Mouse (Mus musculus): Measurements from ENCODE around the gene Rpl9-ps1. TPM values are rescaled to one million over a fixed set of nuclear protein-coding genes. Genes with fewer than 3 reads are reported as not detected.

The Rpl9-ps1 gene
- polyA plus RNA-seq, 1 experiment = not detected

DNA sequence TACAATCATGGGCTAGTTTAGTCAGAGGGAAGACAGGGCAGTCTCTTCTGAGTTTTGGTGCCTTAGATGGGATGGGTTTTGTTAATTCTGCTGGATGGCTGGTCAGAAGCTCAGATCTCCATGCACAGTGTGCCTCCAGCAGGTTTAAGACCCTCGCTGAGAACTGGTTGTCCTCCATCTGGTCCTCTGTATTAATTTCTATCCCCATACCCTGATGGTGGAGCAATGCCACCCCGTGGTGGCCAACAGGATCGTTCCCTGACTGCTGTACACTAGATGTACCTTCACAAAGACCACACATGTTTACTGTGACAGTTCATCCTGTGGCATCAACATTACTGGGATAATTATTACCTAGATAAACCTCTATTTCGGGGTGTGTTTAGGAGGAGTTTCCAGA, 12.7 kb downstream of the Rpl9-ps1 start:
- no peaks in the 10 kb centered on the region for H3K4me1 ChIP-seq (ENCODE audit: control insufficient read depth)
- no peak for TF ChIP-seq GATA1 (IDR thresholded peaks at IDR 0.05; ENCODE audit: low read length)
- no peak overlapping the region for H3K4me3 ChIP-seq (replicated peaks)
- no peaks in the 10 kb centered on the region for H3K36me3 ChIP-seq (ENCODE audit: control insufficient read depth)
- no peaks in the 10 kb centered on the region for H3K9me3 ChIP-seq (ENCODE audit: control insufficient read depth, low read length)
- no peaks in the 10 kb centered on the region for H3K27me3 ChIP-seq (ENCODE audit: control insufficient read depth)

DNA sequence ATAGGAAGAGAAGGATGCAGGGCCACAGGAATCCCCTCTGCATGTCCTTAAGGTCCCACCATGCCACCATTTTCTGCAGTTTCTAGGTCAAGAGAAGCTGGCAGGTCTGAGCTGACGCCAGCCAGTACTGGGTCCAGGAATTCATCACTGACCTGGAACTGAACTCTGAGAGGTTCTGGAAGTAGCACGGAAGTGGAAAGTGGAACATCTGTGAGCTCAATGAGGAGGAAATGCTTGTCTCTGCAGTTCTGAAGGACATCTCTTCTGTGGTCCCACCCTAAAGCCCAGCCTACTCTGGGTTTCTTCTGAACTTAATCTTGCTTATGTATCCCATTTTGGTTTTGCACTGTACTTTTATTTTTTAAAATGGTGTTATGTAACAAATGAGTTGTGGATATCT, 14.4 kb downstream of the Rpl9-ps1 start:
- H3K36me3 ChIP-seq (ENCODE audit: control insufficient read depth) = no peaks in the 10 kb centered on the region
- H3K27me3 ChIP-seq (ENCODE audit: control insufficient read depth) = no peaks in the 10 kb centered on the region
- no peaks in the 10 kb centered on the region for H3K4me1 ChIP-seq (ENCODE audit: control insufficient read depth)
- no peaks in the 10 kb centered on the region for H3K9me3 ChIP-seq (ENCODE audit: control insufficient read depth, low read length)
- H3K4me3 ChIP-seq (replicated peaks) = no peak overlapping the region
- TF ChIP-seq TAL1 (IDR thresholded peaks at IDR 0.05; ENCODE audit: low read length) (no peak), GATA1 (IDR thresholded peaks at IDR 0.05; ENCODE audit: low read length) (no peak)

GRCm38 (mm10) chr11:83630630-83631029, 14.8 kb downstream of the Rpl9-ps1 start:
- no peaks in the 10 kb centered on the region for H3K27me3 ChIP-seq (ENCODE audit: control insufficient read depth)
- H3K4me3 ChIP-seq (replicated peaks) = no peak overlapping the region
- H3K4me1 ChIP-seq (ENCODE audit: control insufficient read depth) = no peaks in the 10 kb centered on the region
- H3K36me3 ChIP-seq (ENCODE audit: control insufficient read depth) = no peaks in the 10 kb centered on the region
- no peaks in the 10 kb centered on the region for H3K9me3 ChIP-seq (ENCODE audit: control insufficient read depth, low read length)
- TF ChIP-seq GATA1 (IDR thresholded peaks at IDR 0.05; ENCODE audit: low read length) (no peak), TAL1 (IDR thresholded peaks at IDR 0.05; ENCODE audit: low read length) (no peak)

DNA sequence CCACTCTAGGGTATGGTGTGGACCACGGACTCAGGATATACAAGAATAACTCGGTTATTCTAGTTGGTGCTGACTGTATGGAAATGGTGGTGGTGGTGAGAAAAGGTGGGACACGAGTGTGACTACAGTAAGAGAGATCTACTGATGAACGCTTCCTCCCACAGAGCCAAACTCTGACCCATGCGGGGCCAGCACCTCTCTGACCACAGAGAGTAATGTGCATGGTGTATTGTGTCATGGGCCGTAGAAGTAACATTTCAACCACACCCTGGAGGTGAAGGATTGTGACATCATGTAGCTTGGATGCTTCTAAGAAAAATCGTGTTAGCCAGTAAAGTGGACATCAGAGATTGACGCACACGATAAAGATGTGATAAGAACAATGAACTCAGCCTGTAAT, 16.6 kb downstream of the Rpl9-ps1 start:
- no peak for TF ChIP-seq GATA1 (IDR thresholded peaks at IDR 0.05; ENCODE audit: low read length)
- TF ChIP-seq TAL1 (IDR thresholded peaks at IDR 0.05; ENCODE audit: low read length) = no peak
- H3K36me3 ChIP-seq (ENCODE audit: control insufficient read depth) = no peaks in the 10 kb centered on the region
- no peaks in the 10 kb centered on the region for H3K4me1 ChIP-seq (ENCODE audit: control insufficient read depth)
- H3K27me3 ChIP-seq (ENCODE audit: control insufficient read depth) = no peaks in the 10 kb centered on the region
- no peaks in the 10 kb centered on the region for H3K9me3 ChIP-seq (ENCODE audit: control insufficient read depth, low read length)
- H3K4me3 ChIP-seq (replicated peaks) = no peak overlapping the region

GRCm38 (mm10) chr11:83623586-83623985, 21.8 kb downstream of the Rpl9-ps1 start:
- TF ChIP-seq TAL1 (IDR thresholded peaks at IDR 0.05; ENCODE audit: low read length) = no peak
- no peak for TF ChIP-seq GATA1 (IDR thresholded peaks at IDR 0.05; ENCODE audit: low read length)
- H3K9me3 ChIP-seq (ENCODE audit: control insufficient read depth, low read length) = no peaks in the 10 kb centered on the region
- H3K27me3 ChIP-seq (ENCODE audit: control insufficient read depth) = no peaks in the 10 kb centered on the region
- no peak overlapping the region for H3K4me3 ChIP-seq (replicated peaks)
- H3K4me1 ChIP-seq (ENCODE audit: control insufficient read depth) = no peaks in the 10 kb centered on the region
- H3K36me3 ChIP-seq (ENCODE audit: control insufficient read depth) = no peaks in the 10 kb centered on the region

DNA sequence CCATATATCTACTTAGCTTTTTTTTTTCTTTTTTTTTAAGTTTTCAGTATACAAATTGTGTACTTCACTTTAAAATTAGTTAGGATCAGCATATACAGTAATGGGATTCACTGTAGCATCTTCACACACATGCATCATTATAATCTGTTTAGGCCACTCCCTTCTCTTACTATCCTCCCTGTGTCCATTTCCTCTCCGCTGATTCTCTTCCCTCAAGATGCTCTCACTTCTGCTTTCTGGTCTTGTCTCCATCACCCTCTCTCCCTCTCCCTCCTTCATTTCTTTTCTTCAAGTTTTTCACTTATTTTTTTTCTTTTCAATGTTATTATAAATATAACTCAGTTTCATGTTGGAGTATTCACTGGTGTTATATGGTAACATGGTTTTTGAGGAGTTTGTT, 26.4 kb downstream of the Rpl9-ps1 start:
- TF ChIP-seq TAL1 (IDR thresholded peaks at IDR 0.05; ENCODE audit: low read length) = no peak
- no peak for TF ChIP-seq GATA1 (IDR thresholded peaks at IDR 0.05; ENCODE audit: low read length)
- Histone ChIP-seq H3K4me1 (ENCODE audit: control insufficient read depth) (no peaks in the 10 kb centered on the region), H3K4me3 (replicated peaks) (no peak overlapping the region), H3K36me3 (ENCODE audit: control insufficient read depth) (no peaks in the 10 kb centered on the region), H3K27me3 (ENCODE audit: control insufficient read depth) (no peaks in the 10 kb centered on the region), H3K9me3 (ENCODE audit: control insufficient read depth, low read length) (no peaks in the 10 kb centered on the region)

DNA sequence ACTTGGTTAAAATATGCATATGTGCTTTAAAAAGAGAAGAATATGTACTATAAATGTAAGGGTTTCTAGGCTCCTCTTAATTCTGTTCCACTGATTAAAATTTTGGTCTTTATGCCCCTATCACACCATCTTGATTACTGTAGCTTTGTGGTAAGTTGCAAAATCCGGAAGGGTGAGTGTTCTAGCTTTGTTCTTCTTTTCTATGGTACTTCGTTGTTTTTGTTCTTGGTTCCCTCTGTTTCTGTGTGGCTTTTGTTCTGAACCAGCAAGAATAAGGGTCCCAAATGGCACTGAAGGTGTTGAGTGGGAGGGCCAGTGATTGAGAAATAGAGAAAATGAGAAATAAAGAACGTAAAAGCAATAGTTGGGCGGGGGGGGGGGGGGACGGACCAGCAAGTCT, 27.2 kb downstream of the Rpl9-ps1 start:
- H3K4me3 ChIP-seq (replicated peaks) = no peak overlapping the region
- no peak for TF ChIP-seq TAL1 (IDR thresholded peaks at IDR 0.05; ENCODE audit: low read length)
- TF ChIP-seq GATA1 (IDR thresholded peaks at IDR 0.05; ENCODE audit: low read length) = no peak
- no peaks in the 10 kb centered on the region for H3K27me3 ChIP-seq (ENCODE audit: control insufficient read depth)
- no peaks in the 10 kb centered on the region for H3K4me1 ChIP-seq (ENCODE audit: control insufficient read depth)
- no peaks in the 10 kb centered on the region for H3K9me3 ChIP-seq (ENCODE audit: control insufficient read depth, low read length)
- no peaks in the 10 kb centered on the region for H3K36me3 ChIP-seq (ENCODE audit: control insufficient read depth)

GRCm38 (mm10) chr11:83616586-83616985, 28.8 kb downstream of the Rpl9-ps1 start:
- H3K36me3 ChIP-seq (ENCODE audit: control insufficient read depth) = no peaks in the 10 kb centered on the region
- H3K27me3 ChIP-seq (ENCODE audit: control insufficient read depth) = no peaks in the 10 kb centered on the region
- no peaks in the 10 kb centered on the region for H3K4me1 ChIP-seq (ENCODE audit: control insufficient read depth)
- TF ChIP-seq TAL1 (IDR thresholded peaks at IDR 0.05; ENCODE audit: low read length) = no peak
- no peak for TF ChIP-seq GATA1 (IDR thresholded peaks at IDR 0.05; ENCODE audit: low read length)
- no peak overlapping the region for H3K4me3 ChIP-seq (replicated peaks)
- H3K9me3 ChIP-seq (ENCODE audit: control insufficient read depth, low read length) = no peaks in the 10 kb centered on the region

- Histone ChIP-seq H3K9me3 (ENCODE audit: control insufficient read depth, low read length) (no peaks in the 10 kb centered on the region), H3K36me3 (ENCODE audit: control insufficient read depth) (no peaks in the 10 kb centered on the region), H3K4me1 (ENCODE audit: control insufficient read depth) (no peaks in the 10 kb centered on the region), H3K27me3 (ENCODE audit: control insufficient read depth) (no peaks in the 10 kb centered on the region), H3K4me3 (replicated peaks) (no peak overlapping the region)
- TF ChIP-seq GATA1 (IDR thresholded peaks at IDR 0.05; ENCODE audit: low read length) (no peak), TAL1 (IDR thresholded peaks at IDR 0.05; ENCODE audit: low read length) (no peak)
Observed at GRCm38 (mm10) chr11:83610900-83611299, 34.5 kb downstream of the Rpl9-ps1 start.

DNA sequence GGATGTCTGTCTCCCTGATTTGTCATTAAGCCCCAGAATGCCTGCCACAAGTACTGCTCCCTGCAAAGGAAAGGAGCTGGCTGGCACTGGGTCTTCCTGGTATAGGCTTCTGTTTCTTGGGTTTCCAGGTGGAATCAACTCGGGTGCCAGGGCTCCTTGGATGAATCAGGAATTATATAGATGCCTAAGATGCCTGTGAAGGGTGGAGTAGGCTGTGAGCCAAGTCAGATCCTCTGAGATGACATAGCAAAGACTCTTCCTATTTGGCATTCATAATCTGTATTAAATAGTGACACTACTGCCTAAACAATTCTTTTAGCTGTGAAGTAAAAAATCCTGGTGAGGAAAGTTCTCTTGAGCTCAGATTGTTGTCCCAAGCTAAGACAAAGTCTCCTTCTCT, 39.0 kb downstream of the Rpl9-ps1 start:
- no peak for TF ChIP-seq TAL1 (IDR thresholded peaks at IDR 0.05; ENCODE audit: low read length)
- no peak for TF ChIP-seq GATA1 (IDR thresholded peaks at IDR 0.05; ENCODE audit: low read length)
- Histone ChIP-seq H3K4me1 (ENCODE audit: control insufficient read depth) (no peaks in the 10 kb centered on the region), H3K4me3 (replicated peaks) (no peak overlapping the region), H3K27me3 (ENCODE audit: control insufficient read depth) (no peaks in the 10 kb centered on the region), H3K36me3 (ENCODE audit: control insufficient read depth) (no peaks in the 10 kb centered on the region), H3K9me3 (ENCODE audit: control insufficient read depth, low read length) (no peaks in the 10 kb centered on the region)
